Mouse (Mus musculus): ENCODE measurements around the gene Mcpt9.
"Not testable (repeated sequence)": the region's sequence is repeated elsewhere in the genome, so short reads cannot be mapped to it uniquely, and the experiment has no call there.

The Mcpt9 gene

DNA sequence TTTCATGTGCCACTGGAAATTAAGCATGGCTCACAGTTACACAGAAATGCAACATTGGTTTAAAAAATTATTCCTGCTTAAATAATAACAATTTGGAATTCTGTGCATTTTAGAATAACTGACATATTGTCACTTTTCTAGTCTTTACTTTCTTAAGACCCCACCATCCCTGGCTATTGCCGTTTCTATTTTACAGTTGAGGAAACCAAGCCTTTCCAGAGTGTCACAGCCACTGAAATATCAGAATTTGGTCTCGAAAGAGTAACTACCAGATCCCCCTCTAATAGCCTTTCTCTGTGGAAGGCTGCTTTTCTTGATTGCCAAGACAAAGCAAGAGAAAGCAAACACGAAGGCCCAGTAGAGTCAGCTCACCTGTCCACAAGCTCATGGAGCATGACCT lies at the start of gene Mcpt9:
Gene Mcpt9 (minus strand): TSS at position 101 of the 400 bp plus-strand sequence.
- not testable (repeated sequence) for DNase-seq

DNA sequence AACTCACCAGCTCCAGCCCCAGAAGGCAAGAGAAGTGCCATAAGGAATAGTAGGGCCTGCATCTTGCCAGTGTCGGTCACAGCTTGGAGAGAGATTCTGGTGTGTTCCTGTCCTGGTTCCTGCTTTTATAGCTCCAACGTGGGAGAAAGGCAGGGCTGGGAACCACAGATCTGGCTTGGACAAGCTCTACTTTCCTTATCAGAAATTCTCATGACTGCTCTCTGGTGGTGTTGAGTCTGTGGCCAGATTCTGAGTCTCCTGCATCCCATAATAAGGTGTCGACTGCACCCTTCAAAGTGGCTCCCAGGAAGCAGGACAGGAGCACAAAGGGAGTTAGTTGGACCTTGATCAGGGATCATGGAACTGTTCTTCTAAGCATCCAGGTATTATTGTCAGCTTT lies 31.9 kb upstream of the Mcpt9 start, which contains the start of gene Mcpt4:
Gene Mcpt4 (minus strand): TSS at position 101 of the 400 bp plus-strand sequence.
- DNase-seq = not testable (repeated sequence)

DNA sequence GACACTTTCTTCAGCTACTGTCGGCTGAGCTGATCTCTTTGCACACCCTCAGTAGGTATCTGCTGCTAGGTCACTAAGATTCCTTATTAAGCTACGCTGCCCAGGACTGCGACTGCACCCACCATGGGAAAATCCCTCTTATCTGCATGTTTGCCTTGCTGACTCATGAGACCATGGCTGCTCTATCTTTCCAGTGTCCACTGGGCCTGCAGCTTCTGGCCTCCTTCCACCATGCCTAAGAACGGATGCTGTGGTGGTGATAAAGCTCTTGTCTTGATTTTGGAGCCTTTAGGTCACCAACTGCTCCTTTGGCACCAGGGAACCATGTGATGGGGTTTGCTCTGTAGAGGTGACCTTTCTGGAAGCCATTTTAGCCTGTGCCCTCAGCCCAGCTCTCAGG lies 27.4 kb upstream of the Mcpt9 start:
- no peak for DNase-seq

GRCm38 (mm10) chr14:56055408-56055807 lies 25.1 kb upstream of the Mcpt9 start:
- DNase-seq = no peak

DNA sequence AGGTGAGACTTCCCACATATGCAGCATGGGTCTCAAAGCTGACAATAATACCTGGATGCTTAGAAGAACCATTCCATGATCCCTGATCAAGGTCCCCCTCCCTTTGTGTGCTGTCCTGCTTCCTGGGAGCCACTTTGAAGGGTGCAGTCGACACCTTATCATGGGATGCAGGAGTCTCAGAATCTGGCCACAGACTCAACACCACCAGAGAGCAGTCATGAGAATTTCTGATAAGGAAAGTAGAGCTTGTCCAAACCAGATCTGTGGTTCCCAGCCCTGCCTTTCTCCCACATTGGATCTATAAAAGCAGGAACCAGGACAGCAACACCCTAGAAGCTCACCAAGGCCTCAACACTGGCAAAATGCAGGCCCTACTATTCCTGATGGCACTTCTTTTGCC lies 11.5 kb upstream of the Mcpt9 start, which contains the start of gene Mcpt2:
Gene Mcpt2 (plus strand): TSS at position 250 of the 400 bp plus-strand sequence.
- DNase-seq = not testable (repeated sequence)

- DNase-seq = no peak
Measured at GRCm38 (mm10) chr14:56034433-56034832, 4.1 kb upstream of the Mcpt9 start.

- DNase-seq = not testable (repeated sequence)
Measured at GRCm38 (mm10) chr14:56021305-56021704, 9.0 kb downstream of the Mcpt9 start.

DNA sequence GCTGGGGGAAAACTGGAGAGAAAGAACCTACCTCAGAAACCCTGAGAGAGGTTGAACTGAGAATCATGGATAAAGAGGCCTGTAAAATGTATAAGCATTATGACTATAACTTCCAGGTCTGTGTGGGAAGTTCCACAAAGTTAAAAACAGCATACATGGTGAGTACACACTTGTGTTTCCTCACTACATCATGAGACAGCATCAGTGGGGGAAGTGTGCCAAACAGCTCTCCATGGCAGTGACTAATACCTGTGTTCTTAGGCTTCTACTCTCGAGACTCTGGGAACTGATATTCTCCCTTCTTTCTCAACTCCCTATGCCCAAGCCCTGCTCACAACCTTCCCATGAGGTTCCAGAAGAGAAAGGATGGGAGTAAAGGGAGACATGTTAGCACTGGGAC lies 10.8 kb downstream of the Mcpt9 start:
- DNase-seq = no peak

GRCm38 (mm10) chr14:56017671-56018070 lies 12.6 kb downstream of the Mcpt9 start, which contains the start of gene Mcpt1:
TSS of gene Mcpt1 (plus strand) at chr14:56017971.
- DNase-seq = not testable (repeated sequence)

GRCm38 (mm10) chr14:56013924-56014323 lies 16.4 kb downstream of the Mcpt9 start:
- DNase-seq = no peak

- DNase-seq = no peak
Measured at GRCm38 (mm10) chr14:56013147-56013546, 17.1 kb downstream of the Mcpt9 start.

DNA sequence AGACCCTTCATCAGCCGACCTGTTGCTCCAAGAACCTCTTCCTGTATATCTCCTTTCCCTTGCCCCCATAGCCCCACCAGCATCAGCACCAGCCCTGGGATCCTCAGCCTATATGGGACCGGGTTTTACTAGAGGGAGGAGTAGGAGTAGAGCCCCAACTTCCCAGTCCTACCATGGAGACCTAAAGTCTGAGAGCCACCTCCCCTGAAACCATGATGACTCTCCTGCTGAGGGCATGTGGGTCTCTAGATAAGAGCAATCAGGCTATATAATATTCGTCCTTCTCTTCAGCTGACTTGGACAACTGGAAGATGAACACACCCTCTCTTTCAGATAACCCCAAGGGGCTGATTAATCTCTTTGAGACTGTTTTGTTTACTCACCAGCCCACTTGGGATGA lies 42.8 kb downstream of the Mcpt9 start:
- DNase-seq = not testable (repeated sequence)
